Mouse (Mus musculus): ENCODE data around the gene Dusp16.

The Dusp16 gene

DNA sequence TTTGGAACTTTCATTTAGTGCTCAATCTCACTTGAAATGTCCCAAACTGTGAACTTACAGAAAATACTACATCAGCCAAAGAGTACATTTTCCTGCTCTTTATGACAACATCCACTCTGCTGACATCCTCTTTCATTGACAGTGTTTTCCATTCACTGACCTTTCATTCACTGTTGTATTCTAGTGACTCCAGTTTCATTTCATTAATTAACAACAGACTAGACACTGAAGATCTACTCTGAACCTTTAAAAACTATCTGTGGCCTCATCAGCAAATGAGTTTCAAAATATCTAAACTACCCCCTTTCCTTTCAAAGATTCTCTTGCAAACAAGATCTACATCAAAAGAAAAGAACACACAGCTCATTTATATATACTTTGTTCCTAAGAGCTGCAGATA, 48.9 kb downstream of the Dusp16 start:
- DNase-seq (ENCODE audit: low spot score) = no peak

DNA sequence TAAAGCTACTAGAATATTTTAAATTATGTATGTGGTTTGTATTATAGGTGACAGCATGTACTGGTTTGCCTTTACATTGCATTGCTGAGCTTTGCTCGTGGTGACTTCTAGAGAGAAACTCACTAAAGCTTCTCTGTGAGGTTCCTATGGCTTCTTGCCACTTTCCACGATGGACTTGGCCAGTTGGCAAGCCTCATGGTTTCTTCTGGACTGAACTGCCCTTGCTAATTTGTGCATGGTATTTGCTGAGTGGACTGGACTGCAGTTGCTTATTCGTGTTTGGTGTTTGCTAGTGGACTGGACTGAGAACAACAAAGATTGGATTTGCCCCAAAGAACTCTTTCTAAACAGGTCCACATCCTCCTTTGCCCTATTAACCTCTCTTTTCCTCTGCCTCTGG, 55.6 kb downstream of the Dusp16 start:
- no peak for DNase-seq (ENCODE audit: low spot score)

DNA sequence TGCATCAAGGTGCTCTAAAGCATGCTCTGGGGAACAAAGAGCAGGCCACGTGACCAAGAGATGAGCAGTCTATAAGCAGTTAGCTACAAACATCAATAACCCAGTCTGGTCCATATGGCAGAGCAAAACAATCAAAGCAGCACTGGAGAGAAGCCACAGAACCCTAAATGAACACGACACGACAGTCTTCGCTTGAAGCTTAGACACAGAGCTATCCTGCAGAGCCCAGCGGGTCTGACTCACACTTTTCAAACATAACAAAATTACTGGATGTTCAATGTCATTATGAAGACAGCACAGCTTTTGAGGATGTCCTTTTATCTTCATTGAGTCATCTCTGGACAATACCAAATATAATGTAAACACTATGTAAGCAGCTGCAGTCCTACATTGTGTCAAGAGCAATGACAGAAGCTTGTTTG, 58.6 kb downstream of the Dusp16 start:
- DNase-seq (ENCODE audit: low spot score) = no peak

DNA sequence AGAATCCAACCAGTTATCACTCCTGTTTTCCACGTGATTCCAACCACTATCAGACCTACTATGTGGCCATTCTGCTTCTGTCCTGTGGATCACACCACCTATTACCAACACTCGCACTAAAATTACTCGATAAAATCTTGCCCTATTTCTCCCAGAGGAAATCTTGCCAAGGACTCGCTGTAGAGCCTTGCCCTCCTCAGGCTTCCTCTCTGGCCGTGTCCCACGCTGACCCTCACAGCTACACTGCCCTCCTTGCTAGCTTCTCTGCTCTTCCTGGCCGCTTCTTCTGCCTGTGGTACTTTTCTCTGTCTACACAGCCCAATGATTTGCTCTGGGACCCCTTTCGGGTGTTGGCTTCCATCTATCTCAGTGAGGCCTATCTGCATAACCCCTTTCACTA, 59.6 kb downstream of the Dusp16 start:
- no peak for DNase-seq (ENCODE audit: low spot score)

DNA sequence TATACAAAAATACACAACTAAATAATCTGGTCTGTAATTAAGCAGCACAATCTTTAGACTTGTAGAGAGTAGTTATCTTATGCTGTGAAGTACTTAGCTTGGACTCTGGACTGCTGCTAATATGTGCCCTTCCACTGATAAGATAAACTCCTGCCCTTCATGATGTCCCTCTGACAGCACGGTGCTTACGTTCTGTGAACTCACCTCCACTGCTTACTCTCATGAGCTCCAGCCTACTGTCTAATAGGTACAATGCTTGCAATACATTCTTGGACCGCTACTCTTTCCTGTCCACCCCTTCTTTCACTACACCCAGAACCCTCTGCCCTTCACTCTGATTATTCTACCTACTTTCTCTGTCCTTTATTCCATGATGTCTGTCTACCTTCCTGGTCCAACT, 61.4 kb downstream of the Dusp16 start:
- no peak for DNase-seq (ENCODE audit: low spot score)

DNA sequence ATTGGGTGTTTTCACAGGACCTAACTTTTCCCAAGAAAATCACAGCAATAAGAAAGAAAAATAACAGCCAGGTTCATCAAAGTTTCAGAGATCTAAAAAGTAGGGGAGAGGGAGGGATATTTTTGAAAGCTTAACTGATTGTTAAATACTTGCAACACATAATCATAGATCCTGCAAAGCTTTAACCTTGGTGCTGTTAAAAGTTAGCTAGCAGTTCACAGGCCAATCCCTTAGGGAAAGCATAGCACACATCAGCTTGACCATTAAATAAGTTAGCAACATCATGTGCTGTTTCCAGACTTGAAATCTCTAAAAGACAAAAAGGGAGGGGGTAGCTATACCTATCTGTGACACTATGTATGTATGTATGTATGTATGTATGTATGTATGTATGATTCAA, 67.0 kb downstream of the Dusp16 start:
- no peak for DNase-seq (ENCODE audit: low spot score)

DNA sequence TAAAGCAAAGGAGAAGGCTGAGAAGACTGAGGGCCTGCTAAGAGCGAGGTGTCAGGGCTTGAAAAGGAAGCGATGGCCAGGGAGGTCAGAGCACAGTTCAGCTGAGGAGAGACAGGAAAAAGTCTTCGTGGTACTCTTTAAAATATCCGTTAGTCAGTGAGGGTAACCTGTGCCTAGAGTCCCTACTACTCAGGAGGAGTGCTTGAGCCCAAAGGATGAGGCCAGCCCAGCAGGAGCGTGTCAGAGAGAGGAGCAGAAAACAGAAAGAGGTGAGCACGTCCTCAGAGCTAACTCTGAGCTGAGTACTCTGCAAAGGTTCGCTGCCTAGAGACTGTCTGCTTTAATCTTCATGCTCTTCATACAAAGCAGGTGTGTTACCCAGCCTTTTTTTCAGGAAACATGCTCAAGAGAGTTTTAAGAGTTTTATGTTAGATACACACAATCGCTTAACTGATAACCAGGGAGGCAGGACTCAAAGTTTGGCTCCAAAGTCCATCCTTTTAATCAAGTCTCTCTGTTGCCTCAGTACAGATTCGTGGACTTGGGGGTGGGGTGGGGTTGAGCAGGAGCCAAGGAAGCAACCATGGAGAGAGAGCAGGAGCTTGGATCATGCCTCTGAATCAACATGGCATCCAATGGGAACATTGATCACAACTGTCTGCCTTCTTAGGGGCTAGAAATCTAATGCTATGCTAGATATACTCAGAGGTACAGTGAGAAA, 68.4 kb downstream of the Dusp16 start:
- no peak for DNase-seq (ENCODE audit: low spot score)

DNA sequence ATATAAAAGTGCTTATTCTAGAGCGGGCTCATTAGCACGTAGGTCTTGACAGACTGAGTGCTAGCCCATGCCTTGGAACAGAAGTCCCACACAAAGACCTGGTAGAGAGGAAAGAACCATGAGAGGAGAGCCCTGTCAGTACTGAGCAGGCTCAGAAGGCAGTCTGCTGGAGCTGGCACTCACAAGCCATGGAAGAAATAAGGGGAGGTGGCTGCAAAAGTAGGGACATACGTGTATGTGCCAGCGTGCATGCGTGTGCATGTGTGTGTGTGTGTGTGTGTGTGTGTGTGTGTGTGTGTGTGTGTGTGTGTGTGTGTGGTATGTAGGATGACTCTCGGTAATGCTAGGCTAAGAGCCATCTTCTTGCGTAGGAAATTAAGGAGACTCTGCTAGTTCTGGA, 69.1 kb downstream of the Dusp16 start:
- no peak for DNase-seq (ENCODE audit: low spot score)

DNA sequence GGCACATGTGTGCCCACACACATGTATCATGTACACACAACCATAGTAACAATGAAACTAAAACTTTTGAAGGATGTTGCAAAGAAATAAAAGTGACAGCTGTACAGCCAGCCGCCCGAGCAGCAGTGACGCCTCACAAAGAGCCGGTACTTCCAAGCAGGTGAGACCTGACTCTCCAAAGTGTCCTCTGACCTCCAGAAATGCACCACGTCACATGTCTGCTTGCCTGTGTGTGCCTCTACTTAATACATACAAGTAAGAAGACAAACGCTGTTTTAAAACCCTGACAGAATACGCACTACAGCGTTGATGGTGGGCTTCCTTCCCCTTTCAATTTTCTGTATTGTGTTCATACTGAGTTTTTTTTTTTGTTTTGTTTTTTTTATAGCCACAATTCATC, 69.5 kb downstream of the Dusp16 start:
- DNase-seq (ENCODE audit: low spot score) = no peak

DNA sequence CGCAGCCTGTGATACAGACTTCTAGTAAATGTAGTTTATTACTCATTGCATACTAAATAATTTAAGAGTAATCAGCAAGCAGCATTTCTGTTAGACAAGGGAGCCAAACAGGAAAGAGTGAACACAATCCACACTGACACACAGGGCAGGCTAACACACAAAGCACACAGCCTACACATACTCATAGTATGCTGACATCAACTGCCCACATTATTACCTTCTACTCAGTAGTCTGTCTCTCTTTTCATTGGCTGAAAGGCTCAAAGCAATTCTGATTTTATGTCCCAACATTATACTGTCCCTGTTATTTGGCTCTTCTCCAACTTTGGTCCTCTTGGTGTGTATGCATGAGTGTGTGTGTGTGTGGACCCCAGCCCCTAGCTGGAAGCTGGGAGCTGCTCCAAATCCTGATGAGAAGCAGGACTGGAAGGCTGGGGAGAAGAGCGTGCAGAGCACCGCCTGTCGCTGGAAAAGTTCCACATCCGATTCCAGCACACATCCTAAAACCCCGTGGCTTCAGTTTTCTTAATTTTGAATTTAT, 70.6 kb downstream of the Dusp16 start:
- no peak for DNase-seq (ENCODE audit: low spot score)

DNA sequence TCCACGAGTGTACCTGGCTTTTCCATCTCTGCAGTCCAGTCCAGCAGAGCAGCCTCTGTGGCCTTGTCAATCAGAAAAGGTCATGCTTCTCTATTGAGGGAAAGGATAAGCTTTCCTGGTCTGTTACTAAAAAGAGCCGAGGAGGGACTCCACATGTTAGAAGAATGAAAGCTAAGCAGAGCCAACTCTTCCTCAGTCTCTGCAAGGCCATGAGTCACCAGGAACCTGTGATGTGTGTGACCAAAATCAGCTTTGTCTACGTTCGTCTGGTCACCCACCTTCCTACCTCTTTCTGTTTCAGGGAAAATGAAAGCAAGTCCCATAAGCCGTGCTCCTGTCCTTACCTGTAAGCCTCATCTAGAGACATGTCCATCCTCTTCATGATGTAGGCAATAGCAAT, 72.3 kb downstream of the Dusp16 start:
- no peak for DNase-seq (ENCODE audit: low spot score)

DNA sequence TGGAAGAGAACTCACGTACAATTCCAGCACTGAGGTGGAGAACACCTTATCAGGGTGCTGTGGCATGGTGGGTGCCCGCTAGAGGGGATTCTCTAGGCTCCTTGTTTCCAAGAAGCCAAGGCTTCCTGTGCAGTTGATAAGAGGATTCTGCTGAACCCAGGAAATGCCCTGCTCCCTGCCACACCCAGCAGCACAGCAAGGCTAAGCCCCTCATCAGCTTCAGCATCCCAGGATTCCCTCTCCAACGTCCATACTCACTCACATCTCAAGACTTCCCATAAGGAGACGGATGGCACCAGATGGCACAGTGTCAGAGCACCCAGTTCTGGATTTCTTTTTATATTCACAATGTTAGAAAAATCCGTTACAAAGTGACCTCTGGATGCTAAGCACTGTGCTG, 73.3 kb downstream of the Dusp16 start:
- no peak for DNase-seq (ENCODE audit: low spot score)

DNA sequence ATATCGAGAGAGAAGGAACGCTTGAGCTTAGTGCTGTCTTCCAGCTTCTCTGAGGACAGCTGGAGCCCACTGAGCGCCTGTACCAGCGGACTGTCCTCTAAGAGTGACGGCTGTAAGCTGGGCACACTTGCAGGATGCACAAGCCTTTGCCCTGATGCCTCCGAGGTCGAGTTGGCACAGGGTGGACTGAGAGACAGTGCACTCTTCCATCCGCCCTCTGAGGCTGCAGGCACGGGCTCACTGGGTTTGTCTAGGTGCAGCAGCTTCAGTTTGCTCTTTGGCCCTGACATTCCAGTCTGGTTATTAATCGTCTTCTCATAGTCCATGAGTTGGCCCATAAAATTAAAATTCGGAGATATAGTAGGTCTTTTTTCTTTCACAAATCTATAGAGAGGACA, 73.8 kb downstream of the Dusp16 start:
- no peak for DNase-seq (ENCODE audit: low spot score)

DNA sequence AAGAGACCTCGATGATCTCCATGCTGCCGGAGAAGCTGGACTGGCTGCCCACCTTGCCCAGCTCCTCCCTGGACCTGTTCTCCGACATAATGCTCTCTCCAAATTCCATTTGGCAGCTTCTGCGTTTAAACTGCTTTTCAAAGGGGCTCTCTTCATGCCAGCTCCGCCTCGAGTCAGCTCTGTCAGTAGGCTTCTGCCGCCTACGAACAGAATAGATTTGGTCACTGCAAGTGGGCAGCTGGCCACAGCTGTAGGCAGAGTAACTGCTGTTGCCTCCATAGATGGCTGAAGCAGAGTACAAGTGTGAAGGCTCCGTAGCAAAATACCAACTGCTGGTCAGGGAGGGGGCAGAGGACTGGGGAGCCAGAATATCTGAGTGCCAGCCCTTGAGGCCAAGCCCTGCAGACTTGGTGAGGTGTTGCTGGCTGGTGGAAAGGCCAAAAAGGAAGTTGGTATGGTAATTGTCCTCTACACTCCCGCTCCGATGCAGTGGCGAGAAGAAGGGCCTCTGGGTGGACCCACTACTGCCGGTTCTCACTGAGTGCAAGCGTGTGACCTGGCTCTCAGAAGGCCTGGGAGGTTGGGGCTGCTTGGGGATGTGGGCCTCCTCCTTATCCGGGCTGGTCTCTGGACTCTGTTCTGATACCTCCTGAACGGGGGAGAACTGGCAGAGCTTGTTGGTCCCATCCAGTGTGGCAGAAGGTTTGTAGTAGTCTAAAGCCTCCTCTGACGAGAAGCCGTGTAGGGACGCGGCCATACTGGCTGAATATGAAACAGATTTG, 74.3 kb downstream of the Dusp16 start:
- no peak for DNase-seq (ENCODE audit: low spot score)

DNA sequence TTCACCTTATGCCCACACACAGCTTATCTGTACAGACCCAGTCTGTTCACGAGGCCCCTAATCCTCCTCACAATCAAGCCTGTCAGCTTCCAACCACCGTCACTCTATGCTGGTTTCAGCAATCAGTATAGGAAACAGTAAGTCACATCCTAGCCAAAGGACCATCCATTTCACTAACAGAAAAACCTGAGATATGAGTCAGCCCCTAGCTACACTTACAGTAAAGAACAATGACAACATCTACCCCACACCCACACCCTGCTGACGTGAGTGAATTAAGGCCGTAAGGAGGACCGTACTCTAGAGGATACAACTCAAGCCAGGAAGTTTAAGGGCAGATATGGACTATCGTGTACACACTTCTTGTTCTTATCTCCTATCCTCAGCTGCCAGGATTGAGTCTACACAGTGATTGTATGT, 76.2 kb downstream of the Dusp16 start:
- no peak for DNase-seq (ENCODE audit: low spot score)

DNA sequence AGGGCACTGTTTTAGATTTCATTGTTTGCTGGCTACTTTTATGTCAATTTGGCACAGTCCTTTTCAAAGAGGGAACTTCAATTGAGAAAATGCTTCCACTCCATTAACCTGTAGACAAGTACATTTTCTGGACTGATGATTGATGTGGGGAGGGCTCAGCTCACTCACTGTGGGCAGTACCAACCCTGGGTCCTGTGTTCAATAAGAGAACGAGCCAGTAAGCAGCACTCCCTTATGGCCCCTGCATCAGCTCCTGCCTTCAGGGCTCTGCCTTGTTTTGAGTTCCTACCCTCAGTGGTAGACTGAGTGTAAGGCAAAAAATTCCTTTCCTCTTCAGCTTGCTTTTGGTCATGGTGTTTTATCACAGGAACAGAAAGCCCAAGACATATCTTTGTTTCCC, 78.5 kb downstream of the Dusp16 start:
- no peak for DNase-seq (ENCODE audit: low spot score)

DNA sequence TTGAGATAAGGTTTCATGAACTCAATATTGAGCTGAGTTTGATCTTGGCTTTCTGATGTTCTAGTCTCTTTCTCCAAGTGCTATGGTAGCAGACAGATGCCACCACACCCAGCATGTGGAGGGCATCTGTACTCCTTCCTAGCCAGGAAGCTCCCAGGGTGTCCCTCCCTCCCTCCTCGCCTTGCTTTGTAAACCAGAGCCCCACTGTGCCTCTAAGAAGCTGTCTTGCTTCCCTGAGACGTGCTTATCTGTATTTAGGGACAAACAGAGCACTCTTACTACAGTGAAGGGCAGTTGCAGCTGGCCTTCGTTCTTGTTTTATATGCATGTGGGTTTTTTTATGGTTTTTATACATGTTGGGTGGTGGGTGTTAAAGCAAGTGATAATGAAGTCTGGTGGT, 79.1 kb downstream of the Dusp16 start:
- DNase-seq (ENCODE audit: low spot score) = no peak

DNA sequence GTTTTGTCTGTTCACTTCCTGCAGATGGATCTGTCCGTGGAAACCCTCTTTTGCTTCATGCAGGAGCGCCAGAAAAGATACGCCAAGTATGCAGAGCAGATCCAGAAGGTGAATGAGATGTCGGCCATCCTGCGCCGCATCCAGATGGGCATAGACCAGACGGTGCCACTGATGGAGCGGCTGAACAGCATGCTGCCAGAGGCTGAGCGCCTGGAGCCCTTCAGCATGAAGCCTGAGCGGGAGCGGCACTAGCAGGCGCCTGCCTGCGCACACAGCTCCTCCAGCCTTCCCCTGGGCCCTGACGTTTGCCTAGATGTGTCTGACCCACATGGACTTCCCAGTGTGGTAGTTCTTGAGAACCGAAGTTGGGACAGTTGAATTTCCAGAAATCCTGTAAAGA, 82.4 kb downstream of the Dusp16 start:
- no peak for DNase-seq (ENCODE audit: low spot score)

DNA sequence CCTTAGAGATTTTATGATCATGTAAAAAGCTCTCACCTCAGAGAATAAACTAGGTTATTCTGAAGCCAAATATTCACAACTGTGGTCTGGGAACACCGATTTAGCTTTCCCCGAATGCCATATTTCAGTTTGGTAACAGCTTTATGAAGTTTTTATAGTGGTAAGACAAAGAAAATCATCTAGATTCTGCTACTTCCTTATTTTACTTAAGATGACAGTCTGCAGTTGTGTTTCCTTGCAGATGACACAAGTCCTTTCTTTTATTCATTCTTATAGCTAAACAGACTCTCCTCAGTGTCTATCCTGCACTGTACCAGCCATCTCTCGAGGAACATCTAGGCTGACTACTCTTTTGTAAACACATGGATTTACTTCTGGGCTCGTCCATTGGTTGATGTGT, 86.0 kb downstream of the Dusp16 start:
- no peak for DNase-seq (ENCODE audit: low spot score)

DNA sequence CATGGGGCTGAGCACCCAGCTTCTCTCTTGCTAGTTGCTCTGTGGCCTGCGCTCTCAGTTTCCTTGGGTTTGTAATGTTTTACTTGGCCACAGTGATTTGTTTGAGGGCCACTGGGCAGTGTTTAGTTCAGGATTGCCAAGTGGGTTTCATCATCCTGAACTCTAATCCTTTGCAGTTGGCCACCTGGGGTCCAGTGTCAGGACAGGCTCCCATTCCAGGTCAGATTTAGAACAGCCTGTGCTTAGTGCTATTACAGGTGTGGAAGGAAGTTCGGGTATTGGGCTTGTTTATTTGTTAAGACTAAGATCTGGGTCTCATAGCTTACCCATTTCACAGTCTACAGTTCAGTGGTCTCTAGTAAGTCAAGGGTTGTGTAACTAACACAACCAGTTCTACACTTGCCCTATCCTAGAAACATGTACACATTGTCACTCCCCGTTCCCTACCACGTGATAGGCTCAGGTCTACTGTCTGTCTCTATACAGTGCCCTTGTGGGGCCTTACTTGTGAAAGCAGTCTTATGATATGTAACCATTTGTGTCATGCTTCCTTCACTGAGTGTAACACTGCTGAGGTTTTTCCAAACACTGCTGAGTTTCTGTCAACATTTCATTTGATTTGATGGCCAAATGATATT, 89.3 kb downstream of the Dusp16 start:
- no peak for DNase-seq (ENCODE audit: low spot score)

DNA sequence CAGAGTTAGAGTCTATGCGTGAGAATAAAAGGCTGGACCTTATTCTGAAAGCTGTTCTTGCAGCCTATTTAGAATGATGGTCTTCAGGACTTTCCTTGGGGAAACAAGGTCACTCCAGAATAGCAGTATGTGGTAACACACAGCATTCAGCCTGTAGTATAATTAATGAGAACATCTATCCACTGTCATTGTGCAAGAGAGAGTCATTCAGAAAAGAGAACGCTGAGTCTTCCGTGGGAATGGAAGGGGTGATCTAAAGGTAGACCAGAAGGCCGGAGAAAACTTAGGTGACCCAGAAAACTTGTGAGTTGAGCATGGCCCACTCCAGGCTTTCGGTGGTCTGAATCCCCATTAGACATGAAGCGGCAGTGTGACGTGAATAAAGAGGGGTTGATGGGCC, 90.2 kb downstream of the Dusp16 start:
- DNase-seq (ENCODE audit: low spot score) = no peak

DNA sequence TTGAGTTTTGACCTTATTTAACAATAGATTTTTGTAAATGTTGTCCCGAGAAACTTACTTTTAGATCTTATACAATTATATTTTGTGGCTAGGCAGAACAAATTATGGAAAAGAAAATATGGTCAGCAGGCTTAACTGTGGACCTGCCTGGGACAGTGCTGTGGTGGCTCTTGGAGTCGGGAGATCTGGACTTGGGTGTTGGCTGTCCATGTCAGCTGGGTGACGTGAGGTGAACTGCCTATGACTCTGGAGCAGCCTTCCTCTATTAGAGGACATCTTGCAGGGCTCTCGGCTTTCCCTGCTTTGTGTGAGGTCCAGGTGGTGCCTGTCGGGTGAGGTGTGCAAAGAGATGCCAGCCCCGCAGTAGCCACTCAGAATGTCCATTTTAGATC, 91.2 kb downstream of the Dusp16 start:
- no peak for DNase-seq (ENCODE audit: low spot score)

All from ovary, postnatal 36 days (tissue).